Mouse (Mus musculus) ES-Bruce4 (cell line): Measurements from ENCODE around the gene Hist1h3d. TPM values are rescaled to one million over a fixed set of nuclear protein-coding genes. Genes with fewer than 3 reads are reported as not detected.
"Not testable (repeated sequence)": the region's sequence is repeated elsewhere in the genome, so short reads cannot be mapped to it uniquely, and the experiment has no call there.

Experiments
- H3K27ac ChIP-seq: 2 replicates; pipeline ENCODE4 v1.5.1; 2012; ENCODE audit warnings: low read length, inconsistent platforms; ENCODE audit not compliant: insufficient read depth
- H3K27me3 ChIP-seq: 2 replicates; pipeline ENCODE4 v1.6.1; 2012; ENCODE audit warnings: mild to moderate bottlenecking, low read length, inconsistent platforms; ENCODE audit not compliant: control insufficient read depth, poor library complexity, insufficient read depth, severe bottlenecking
- H3K36me3 ChIP-seq: 2 replicates; pipeline ENCODE4 v1.6.1; 2012; ENCODE audit warnings: inconsistent platforms, mild to moderate bottlenecking, low read length, moderate library complexity; ENCODE audit not compliant: control insufficient read depth, poor library complexity, insufficient read depth, severe bottlenecking
- H3K4me1 ChIP-seq: one replicate; pipeline ENCODE4 v1.8.1; 2011; ENCODE audit warnings: low read length; ENCODE audit not compliant: control insufficient read depth, insufficient read depth
- H3K4me3 ChIP-seq: 2 replicates; pipeline ENCODE4 v1.5.1; 2011; ENCODE audit warnings: low read depth, mild to moderate bottlenecking, low read length
- H3K9ac ChIP-seq: 2 replicates; pipeline ENCODE4 v1.6.1; 2012; ENCODE audit warnings: low read depth, mild to moderate bottlenecking, inconsistent platforms; ENCODE audit not compliant: poor library complexity, severe bottlenecking
- H3K9me3 ChIP-seq: replicated peaks from 2 replicates; pipeline ENCODE4 v1.6.1; 2012; ENCODE audit warnings: mild to moderate bottlenecking, low read length, inconsistent platforms; ENCODE audit not compliant: control insufficient read depth, poor library complexity, insufficient read depth, severe bottlenecking
- CTCF ChIP-seq: IDR thresholded peaks from one replicate; pipeline ENCODE4 v1.8.1; 2011; ENCODE audit warnings: low read depth, low read length
- EP300 ChIP-seq: IDR thresholded peaks from 2 replicates; pipeline ENCODE4 v1.6.1; 2011; ENCODE audit warnings: low read depth, low read length; ENCODE audit not compliant: insufficient read depth
- POLR2A ChIP-seq: IDR thresholded peaks from one replicate; pipeline ENCODE4 v1.8.1; 2011; ENCODE audit warnings: low read length; ENCODE audit not compliant: insufficient read depth
- polyA plus RNA-seq: library from polyadenylated mRNA; stranded (reverse); fragments of >200 nt; gene quantifications from 2 replicates; pipeline ENCODE4 v1.2.4, GENCODE M21; 2011; ENCODE audit warnings: low read depth; ENCODE audit not compliant: missing spikeins, insufficient read depth, insufficient read length

Hist1h3d gene
- polyA plus RNA-seq, 1 experiment: 3.2 TPM

DNA sequence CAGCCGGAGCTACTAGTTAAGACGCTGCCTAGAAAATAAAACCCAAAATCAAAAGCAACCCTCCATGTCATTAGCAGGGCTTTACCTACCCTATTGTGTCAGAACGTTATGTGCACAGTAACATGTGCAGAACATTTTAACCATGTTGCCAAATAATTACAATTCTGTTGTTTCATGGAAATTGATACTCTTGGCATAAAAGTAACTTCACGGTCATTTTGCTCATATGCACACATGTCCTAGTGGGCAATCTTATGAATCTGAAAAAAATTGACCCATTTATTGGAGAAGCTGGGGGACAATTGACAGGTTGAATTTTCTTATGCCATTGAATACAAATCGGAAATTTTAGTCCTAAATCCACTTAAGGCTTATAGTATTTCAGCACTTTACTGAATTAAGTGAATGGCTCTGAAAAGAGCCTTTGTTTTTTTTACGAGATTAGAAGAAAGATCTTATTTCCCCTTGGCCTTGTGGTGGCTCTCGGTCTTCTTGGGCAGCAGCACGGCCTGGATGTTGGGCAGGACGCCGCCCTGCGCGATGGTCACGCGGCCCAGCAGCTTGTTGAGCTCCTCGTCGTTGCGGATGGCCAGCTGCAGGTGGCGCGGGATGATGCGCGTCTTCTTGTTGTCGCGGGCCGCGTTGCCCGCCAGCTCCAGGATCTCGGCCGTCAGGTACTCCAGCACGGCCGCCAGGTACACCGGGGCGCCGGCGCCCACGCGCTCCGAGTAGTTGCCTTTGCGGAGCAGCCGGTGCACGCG lies 5.1 kb upstream of the Hist1h3d start:
- H3K9ac ChIP-seq: peak overlapping the region; percentile 87
- not testable (repeated sequence) for H3K9me3 ChIP-seq, H3K4me1 ChIP-seq, H3K36me3 ChIP-seq, H3K27me3 ChIP-seq
- peak; percentile 57 for TF ChIP-seq POLR2A
- H3K4me3 ChIP-seq: peak overlapping the region; percentile 60
- peak overlapping the region; percentile 93 for H3K27ac ChIP-seq

DNA sequence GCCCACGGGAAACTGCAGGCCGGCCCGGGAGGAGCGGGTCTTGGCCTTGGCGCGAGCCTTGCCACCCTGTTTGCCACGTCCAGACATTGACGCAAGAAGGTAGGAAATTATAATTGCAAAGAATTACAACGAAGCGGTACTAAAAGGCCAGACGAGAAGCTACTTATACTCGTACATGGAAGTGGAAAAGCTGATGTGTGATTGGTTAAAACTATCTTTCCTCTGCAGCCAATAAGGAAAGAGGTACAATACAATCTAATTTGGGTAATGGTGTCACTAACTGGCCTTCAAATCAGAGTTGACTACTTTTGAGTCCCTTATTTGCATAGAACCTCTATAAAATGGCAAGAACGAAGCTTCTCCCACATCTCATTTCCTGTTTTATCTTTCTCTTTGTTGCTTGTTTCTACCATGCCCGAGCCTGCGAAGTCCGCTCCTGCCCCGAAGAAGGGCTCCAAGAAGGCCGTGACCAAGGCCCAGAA lies 4.5 kb upstream of the Hist1h3d start, which contains the start of the genes Hist1h2ae and Hist1h2bg:
Gene Hist1h2ae (minus strand): TSS at position 199 of the 482 bp plus-strand sequence.
Gene Hist1h2bg (plus strand): TSS at position 375 of the 482 bp plus-strand sequence.
- TF ChIP-seq POLR2A (no peak), EP300 (no peak), CTCF (no peak)
- Histone ChIP-seq H3K9me3 (no peaks in the 10 kb centered on the region), H3K27ac (peak within 1 kb of the TSS; percentile 93), H3K27me3 (no peaks in the 10 kb centered on the region), H3K4me1 (no peaks in the 10 kb centered on the region), H3K4me3 (peak within 1 kb of the TSS; percentile 78), H3K36me3 (no peaks in the 10 kb centered on the region), H3K9ac (peak within 1 kb of the TSS; percentile 96)

DNA sequence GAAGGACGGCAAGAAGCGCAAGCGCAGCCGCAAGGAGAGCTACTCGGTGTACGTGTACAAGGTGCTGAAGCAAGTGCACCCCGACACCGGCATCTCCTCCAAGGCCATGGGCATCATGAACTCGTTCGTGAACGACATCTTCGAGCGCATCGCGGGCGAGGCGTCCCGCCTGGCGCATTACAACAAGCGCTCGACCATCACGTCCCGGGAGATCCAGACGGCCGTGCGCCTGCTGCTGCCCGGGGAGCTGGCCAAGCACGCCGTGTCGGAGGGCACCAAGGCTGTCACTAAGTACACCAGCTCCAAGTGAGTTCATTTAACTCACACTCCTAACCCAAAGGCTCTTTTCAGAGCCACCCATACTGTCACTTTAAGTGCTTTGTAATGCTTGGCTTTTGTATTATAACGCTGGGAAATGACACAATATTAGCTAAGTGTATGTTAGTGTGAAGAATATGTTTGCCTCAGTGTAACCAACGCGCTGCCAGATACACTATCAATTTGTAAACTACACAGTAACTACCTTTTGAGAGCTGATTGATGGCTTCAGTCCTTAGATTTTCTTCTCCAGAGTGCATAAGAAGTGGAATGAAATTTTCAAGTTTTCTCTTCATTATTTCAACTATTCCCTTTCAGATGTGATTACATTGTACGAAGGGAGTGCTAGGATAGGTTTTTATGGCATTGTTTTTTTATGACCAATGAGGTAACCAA lies 3.9 kb upstream of the Hist1h3d start:
- H3K36me3 ChIP-seq, H3K9me3 ChIP-seq, H3K4me1 ChIP-seq, H3K27me3 ChIP-seq: not testable (repeated sequence)
- Histone ChIP-seq H3K9ac (peak overlapping the region; percentile 96), H3K27ac (peak overlapping the region; percentile 86), H3K4me3 (peak overlapping the region; percentile 78)
- peak; percentile 95 for TF ChIP-seq POLR2A

DNA sequence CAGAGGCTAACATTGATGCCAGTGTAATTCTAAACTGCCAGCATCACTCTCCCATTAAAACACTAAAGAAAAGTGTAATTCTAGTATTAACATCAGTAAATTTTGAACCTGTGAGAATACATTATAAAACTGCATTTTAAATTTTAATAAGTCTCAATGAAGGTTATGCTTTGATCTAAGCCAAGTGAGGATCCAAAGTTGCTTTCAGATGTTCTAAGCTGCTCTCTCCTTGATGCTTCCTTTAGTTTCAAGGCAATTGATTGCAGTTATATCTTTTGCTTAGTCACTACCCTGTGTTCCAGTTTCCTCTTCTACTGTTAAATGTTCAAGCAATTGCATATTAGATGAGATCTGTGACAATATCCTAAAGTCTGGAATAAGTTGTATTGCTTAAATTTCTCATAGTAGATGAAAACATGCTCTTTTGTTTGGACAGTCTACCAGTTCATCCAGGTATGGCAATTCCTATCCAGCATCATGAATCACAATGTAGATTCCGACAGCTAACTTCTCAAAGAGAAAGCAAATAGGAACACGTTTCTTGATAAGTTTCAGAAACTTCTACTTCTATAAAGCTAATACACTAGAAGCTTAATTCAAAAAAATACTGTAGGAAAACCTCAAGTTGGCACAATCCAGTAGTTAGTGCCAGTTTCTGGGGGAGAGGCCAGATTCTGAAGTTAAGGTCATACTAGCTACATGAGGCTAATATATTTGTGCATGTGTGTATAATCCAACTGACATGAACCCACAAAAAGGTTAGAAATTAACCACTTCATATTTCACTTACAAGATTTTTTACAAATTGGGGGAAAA lies 3.1 kb upstream of the Hist1h3d start:
- Histone ChIP-seq H3K4me3 (no peak overlapping the region), H3K27ac (peak overlapping the region; percentile 44), H3K9ac (peak overlapping the region; percentile 96), H3K4me1 (no peaks in the 10 kb centered on the region), H3K9me3 (no peaks in the 10 kb centered on the region), H3K36me3 (no peaks in the 10 kb centered on the region), H3K27me3 (no peaks in the 10 kb centered on the region)
- TF ChIP-seq CTCF: no peak
- TF ChIP-seq POLR2A: no peak
- no peak for TF ChIP-seq EP300

DNA sequence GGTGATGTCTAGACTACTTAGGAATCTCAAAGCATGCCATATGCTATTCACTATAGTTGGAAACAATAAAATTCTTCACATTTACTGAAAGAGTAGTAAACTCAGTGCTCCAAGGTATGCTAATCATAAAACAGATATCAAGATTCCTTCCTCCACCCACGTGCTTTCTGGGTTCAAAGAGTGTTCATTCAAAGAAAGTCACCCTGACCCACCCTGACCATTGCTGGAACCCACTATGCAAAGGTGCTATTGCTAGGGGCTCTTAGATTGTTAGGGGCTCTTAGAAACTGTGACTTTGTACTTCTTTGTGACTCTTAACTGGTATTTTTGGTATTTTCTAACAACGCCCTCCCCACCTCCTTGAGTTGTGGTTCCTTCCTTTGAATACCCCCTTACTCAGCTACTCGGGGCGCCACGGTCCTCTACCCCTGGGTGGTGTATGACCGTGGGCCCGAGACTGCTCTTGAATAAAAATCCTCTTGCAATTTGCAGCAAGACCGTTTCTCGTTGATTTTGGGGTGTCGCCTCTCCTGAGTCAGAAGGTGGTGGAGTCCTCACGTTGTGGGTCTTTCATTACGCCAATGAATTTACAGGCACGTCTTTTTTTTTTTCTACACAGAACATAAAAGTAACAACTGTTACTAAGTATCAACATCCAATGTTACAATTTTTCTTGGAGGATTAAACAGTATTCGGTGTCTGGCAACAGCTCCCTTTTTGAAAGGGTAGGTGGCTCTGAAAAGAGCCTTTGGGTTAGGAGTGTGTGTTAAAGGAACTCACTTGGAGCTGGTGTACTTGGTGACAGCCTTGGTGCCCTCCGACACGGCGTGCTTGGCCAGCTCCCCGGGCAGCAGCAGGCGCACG lies 2.3 kb upstream of the Hist1h3d start:
- not testable (repeated sequence) for H3K4me1 ChIP-seq, H3K27me3 ChIP-seq, H3K36me3 ChIP-seq, H3K9me3 ChIP-seq
- Histone ChIP-seq H3K9ac (peak overlapping the region; percentile 96), H3K27ac (peak overlapping the region; percentile 97), H3K4me3 (peak overlapping the region; percentile 72)

DNA sequence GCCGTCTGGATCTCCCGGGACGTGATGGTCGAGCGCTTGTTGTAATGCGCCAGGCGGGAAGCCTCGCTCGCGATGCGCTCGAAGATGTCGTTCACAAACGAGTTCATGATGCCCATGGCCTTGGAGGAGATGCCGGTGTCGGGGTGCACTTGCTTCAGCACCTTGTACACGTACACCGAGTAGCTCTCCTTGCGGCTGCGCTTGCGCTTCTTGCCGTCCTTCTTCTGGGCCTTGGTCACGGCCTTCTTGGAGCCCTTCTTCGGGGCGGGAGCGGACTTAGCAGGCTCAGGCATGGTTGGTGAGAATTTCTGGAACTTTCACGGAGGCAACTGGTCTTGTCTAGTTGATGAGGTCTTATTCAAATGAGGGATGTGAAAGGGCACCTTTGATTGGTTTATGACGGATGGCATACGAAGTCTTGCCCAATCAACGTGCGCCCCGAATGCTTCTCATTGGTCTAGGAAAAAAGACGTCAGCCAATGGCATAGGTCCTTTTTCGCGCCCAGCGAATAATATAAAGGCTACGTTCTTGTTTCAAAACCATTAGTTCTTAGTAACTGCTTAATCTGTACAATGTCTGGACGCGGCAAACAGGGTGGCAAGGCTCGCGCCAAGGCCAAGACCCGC lies 1.6 kb upstream of the Hist1h3d start, which contains the start of the genes Hist1h2bf and Hist1h2ad:
Gene Hist1h2bf (minus strand): TSS at position 299 of the 627 bp plus-strand sequence.
Gene Hist1h2ad (plus strand): TSS at position 484 of the 627 bp plus-strand sequence.
- H3K9me3 ChIP-seq, H3K27me3 ChIP-seq, H3K36me3 ChIP-seq, H3K4me1 ChIP-seq: not testable (repeated sequence)
- Histone ChIP-seq H3K9ac (peak within 1 kb of the TSS; percentile 96), H3K4me3 (peak within 1 kb of the TSS; percentile 72), H3K27ac (peak within 1 kb of the TSS; percentile 97)
